Mouse (Mus musculus): Measurements from ENCODE around the gene Tmem101.

Tmem101 gene

GRCm38 (mm10) chr11:102156786-102157089 is 534 bp upstream of the Tmem101 start:
- in situ Hi-C loops (cut with MboI, MseI), result loop anchor here in 1 of 2 experiments (5.0 kb wide), 1 partner anchor 56 kb away; no protein-coding TSS in a partner anchor

- in situ Hi-C loops (cut with MboI, MseI), result loop anchor here in 1 of 2 experiments (5.0 kb wide), 1 partner anchor 80 kb away; no protein-coding TSS in a partner anchor
Observed at GRCm38 (mm10) chr11:102147213-102147989, 8.8 kb downstream of the Tmem101 start.

- in situ Hi-C loops (cut with MboI, MseI), result loop anchor here in 1 of 2 experiments (5.0 kb wide), 1 partner anchor 79 kb away; no protein-coding TSS in a partner anchor
Observed at GRCm38 (mm10) chr11:102146531-102146930, 9.7 kb downstream of the Tmem101 start.

GRCm38 (mm10) chr11:102146005-102146404 is 10.2 kb downstream of the Tmem101 start:
- in situ Hi-C loops (cut with MboI, MseI), result loop anchor here in 1 of 2 experiments (5.0 kb wide), 1 partner anchor 79 kb away; no protein-coding TSS in a partner anchor

- in situ Hi-C loops (cut with MboI, MseI), result loop anchor here in 1 of 2 experiments (5.0 kb wide), 1 partner anchor 78 kb away; no protein-coding TSS in a partner anchor
Observed at GRCm38 (mm10) chr11:102145471-102146001, 10.7 kb downstream of the Tmem101 start, which contains the start of gene Nags. Gene Nags (plus strand): TSS chr11:102145513.

GRCm38 (mm10) chr11:102144957-102145470 is 11.2 kb downstream of the Tmem101 start:
- in situ Hi-C loops (cut with MboI, MseI), result loop anchor here in 1 of 2 experiments (5.0 kb wide), 1 partner anchor 78 kb away; no protein-coding TSS in a partner anchor

GRCm38 (mm10) chr11:102142355-102142754 is 13.8 kb downstream of the Tmem101 start:
- in situ Hi-C loops (cut with MboI, MseI), result no loop called here

- in situ Hi-C loops (cut with MboI, MseI), result no loop called here
Observed at GRCm38 (mm10) chr11:102140508-102140907, 15.7 kb downstream of the Tmem101 start.

- in situ Hi-C loops (cut with MboI, MseI), result loop anchor here (5.0 kb wide), 2 partner anchors 36 to 71 kb away; partner anchors contain the start of gene Ppy (in 1 of the 2)
Observed at GRCm38 (mm10) chr11:102138447-102138740, 17.8 kb downstream of the Tmem101 start.

GRCm38 (mm10) chr11:102137625-102138446 is 18.4 kb downstream of the Tmem101 start:
- in situ Hi-C loops (cut with MboI, MseI), result loop anchor here (5.0 kb wide), 2 partner anchors 36 to 71 kb away; partner anchors contain the start of gene Ppy (in 1 of the 2)

GRCm38 (mm10) chr11:102134516-102134915 is 21.7 kb downstream of the Tmem101 start:
- in situ Hi-C loops (cut with MboI, MseI), result no loop called here

- in situ Hi-C loops (cut with MboI, MseI), result no loop called here
Observed at GRCm38 (mm10) chr11:102117386-102117785, 38.8 kb downstream of the Tmem101 start.

- in situ Hi-C loops (cut with MboI, MseI), result no loop called here
Observed at GRCm38 (mm10) chr11:102116241-102116640, 40.0 kb downstream of the Tmem101 start.

GRCm38 (mm10) chr11:102111576-102111975 is 44.6 kb downstream of the Tmem101 start:
- in situ Hi-C loops (cut with MboI, MseI), result no loop called here

GRCm38 (mm10) chr11:102107732-102108131 is 48.5 kb downstream of the Tmem101 start, which contains the start of gene Pyy:
Gene Pyy (minus strand): TSS chr11:102107832.
- in situ Hi-C loops (cut with MboI, MseI), result loop anchor here in 1 of 2 experiments (10.0 kb wide), 1 partner anchor 413 kb away; no protein-coding TSS in a partner anchor

- in situ Hi-C loops (cut with MboI, MseI), result loop anchor here in 1 of 2 experiments (10.0 kb wide), 1 partner anchor 412 kb away; no protein-coding TSS in a partner anchor
Observed at GRCm38 (mm10) chr11:102106911-102107310, 49.3 kb downstream of the Tmem101 start.
